Mouse (Mus musculus) midbrain, embryonic 16.5 days (tissue): ENCODE data around the gene Tppp3. TPM values are rescaled to one million over a fixed set of nuclear protein-coding genes. Genes with fewer than 3 reads are reported as not detected.

Experiments
- ATAC-seq: fragments of 200-750 bp; cut with Nextera tagmentation; 2 replicates; pipeline ENCODE4 v1.8.0; 2017; ENCODE audit warnings: moderate TSS enrichment
- H3K27ac ChIP-seq: fragments of 300-500 bp; sonication (generic); 2 replicates; pipeline ENCODE4 v1.5.1; 2014; ENCODE audit warnings: mild to moderate bottlenecking, low read length, mixed read lengths
- H3K27me3 ChIP-seq: fragments of 300-500 bp; sonication (generic); 2 replicates; pipeline ENCODE4 v1.6.1; 2014; ENCODE audit warnings: low read depth, low read length, mixed read lengths; ENCODE audit not compliant: control insufficient read depth, insufficient read depth
- H3K36me3 ChIP-seq: fragments of 300-500 bp; sonication (generic); 2 replicates; pipeline ENCODE4 v1.6.1; 2014; ENCODE audit warnings: mild to moderate bottlenecking, low read length, moderate library complexity, mixed read lengths; ENCODE audit not compliant: control insufficient read depth, insufficient read depth
- H3K4me1 ChIP-seq: fragments of 300-500 bp; sonication (generic); 2 replicates; pipeline ENCODE4 v1.6.1; 2014; ENCODE audit warnings: mild to moderate bottlenecking, low read length, mixed read lengths; ENCODE audit not compliant: control insufficient read depth, insufficient read depth
- H3K4me2 ChIP-seq: fragments of 300-500 bp; sonication (generic); 2 replicates; pipeline ENCODE4 v1.6.1; 2014; ENCODE audit warnings: mild to moderate bottlenecking, low read length, mixed read lengths
- H3K4me3 ChIP-seq: fragments of 300-500 bp; sonication (generic); 2 replicates; pipeline ENCODE4 v1.5.1; 2014; ENCODE audit warnings: low read depth, mild to moderate bottlenecking, low read length, moderate library complexity, mixed read lengths
- H3K9ac ChIP-seq: fragments of 300-500 bp; sonication (generic); 2 replicates; pipeline ENCODE4 v1.6.1; 2014; ENCODE audit warnings: low read depth, low read length, mixed read lengths
- H3K9me3 ChIP-seq: fragments of 300-500 bp; sonication (generic); replicated peaks from 2 replicates; pipeline ENCODE4 v1.6.1; 2014; ENCODE audit warnings: mild to moderate bottlenecking, low read length, mixed read lengths; ENCODE audit not compliant: control insufficient read depth, poor library complexity, severe bottlenecking
- WGBS: fragments of 180-500 bp; shearing (Covaris S2); extraction: QIAGEN DNeasy Blood & Tissue Kit; methylation state at CpG from one replicate; pipeline ENCODE4 v1.1.7; 2014; 5-methylcytosine and 5-hydroxymethylcytosine counted together
- polyA plus RNA-seq: library from polyadenylated mRNA; unstranded; fragments of >200 nt; fragmentation: Nextera tagmentation; extraction: Ambion mirVana; gene quantifications from 2 replicates; pipeline ENCODE4 v1.2.1, GENCODE M21; 2015

Tppp3 gene
- polyA plus RNA-seq, 1 experiment from 2014 or later, result 159 TPM

DNA sequence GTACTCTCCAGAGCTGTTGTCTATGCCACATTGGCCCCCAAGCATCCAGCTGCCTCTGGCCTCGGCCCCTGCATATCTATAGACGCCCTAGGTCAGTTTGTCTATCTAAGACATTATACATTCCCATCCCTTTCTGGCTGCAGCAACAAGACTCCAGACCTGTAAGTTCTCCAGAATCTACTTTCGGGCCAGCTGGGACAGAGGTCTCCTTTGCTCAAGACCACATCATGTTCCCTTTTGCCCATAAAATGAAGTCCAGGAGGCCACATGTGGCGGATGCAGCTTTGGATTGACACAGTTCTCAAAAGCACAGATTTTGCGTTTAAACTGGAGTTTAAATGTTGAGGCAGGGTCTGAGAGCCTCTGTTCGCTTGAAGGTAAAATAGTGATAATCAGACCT is 42.9 kb upstream of the Tppp3 start:
- Histone ChIP-seq H3K4me2 (no peak overlapping the region), H3K27ac (no peak overlapping the region), H3K36me3 (no peaks in the 10 kb centered on the region), H3K9ac (no peak overlapping the region), H3K4me3 (no peak overlapping the region), H3K4me1 (peaks cover 18% of the 10 kb centered on the region), H3K27me3 (no peaks in the 10 kb centered on the region; the same call in 1 of the 2 replicates), H3K9me3 (no peaks in the 10 kb centered on the region)
- ATAC-seq, result no peak
- WGBS, result 91% methylated on average over 6 of the region's 6 CpGs

DNA sequence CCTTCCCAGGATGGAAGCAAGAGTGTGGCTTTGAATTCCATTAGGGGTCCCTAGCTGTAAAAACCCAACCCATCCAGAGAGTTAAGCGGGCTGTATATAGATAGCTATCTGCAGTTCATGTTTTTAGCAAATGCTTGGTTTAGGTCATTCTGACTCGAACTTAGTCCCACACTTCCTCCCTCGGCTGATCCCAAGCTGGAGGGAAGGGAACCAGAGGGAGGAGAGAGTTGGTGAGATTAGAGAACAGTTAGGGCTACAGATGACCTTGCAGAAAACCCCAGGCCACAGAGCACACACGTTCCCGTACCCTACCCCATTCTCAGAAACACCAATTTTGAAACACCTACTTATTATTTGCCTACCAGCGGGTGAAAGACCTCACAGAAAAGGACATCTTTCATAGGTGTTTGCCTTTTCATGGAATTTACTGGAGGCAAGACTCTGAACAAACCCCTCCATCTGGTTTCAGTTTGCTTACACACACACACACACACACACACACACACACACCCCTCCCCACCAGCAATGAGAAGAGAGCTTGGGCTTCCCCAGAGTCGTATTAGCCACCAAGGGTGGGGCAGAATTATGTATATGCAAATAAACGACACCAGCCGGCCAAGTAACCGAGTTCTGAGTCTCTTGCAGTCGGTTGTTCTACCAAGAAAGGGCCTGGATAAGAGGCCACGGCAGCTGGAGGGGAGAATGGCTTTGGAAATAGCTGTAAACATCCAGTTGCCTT is 38.8 kb upstream of the Tppp3 start:
- Histone ChIP-seq H3K36me3 (no peaks in the 10 kb centered on the region), H3K9me3 (no peaks in the 10 kb centered on the region), H3K9ac (no peak overlapping the region), H3K4me3 (no peak overlapping the region), H3K27me3 (no peaks in the 10 kb centered on the region), H3K27ac (no peak overlapping the region), H3K4me2 (no peak overlapping the region), H3K4me1 (no peaks in the 10 kb centered on the region)
- WGBS, result 58% methylated on average over 12 of the region's 12 CpGs
- ATAC-seq, result no peak

DNA sequence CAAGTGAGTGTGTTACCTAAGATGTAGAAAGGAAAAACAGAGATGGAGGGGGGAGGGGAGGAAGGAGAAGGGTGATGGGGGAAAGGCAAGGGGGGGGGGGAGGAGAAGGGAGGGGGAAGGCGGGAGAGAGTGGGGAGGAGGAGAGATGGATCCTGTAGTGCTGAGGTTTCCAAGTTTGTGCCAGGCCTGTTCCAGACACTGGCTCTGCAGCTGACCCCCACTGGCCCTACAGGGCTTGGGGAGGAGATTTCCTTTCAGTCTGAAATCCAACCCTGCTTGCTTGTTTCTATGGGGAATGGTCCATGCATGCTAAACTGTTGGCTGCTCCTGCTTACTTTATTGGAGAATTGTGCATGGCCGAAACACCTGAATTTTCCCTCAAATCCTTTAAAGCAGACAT is 37.4 kb upstream of the Tppp3 start:
- H3K27ac ChIP-seq, result no peak overlapping the region
- H3K27me3 ChIP-seq, result no peaks in the 10 kb centered on the region
- H3K4me2 ChIP-seq, result no peak overlapping the region
- H3K9ac ChIP-seq, result no peak overlapping the region
- no peaks in the 10 kb centered on the region for H3K36me3 ChIP-seq
- no peak overlapping the region for H3K4me3 ChIP-seq
- WGBS, result 29% methylated on average over 2 of the region's 2 CpGs
- no peak for ATAC-seq
- no peaks in the 10 kb centered on the region for H3K4me1 ChIP-seq
- no peaks in the 10 kb centered on the region for H3K9me3 ChIP-seq

GRCm38 (mm10) chr8:105506977-105507376 is 35.7 kb upstream of the Tppp3 start:
- Histone ChIP-seq H3K4me2 (no peak overlapping the region), H3K27ac (no peak overlapping the region), H3K4me1 (no peaks in the 10 kb centered on the region), H3K4me3 (no peak overlapping the region), H3K36me3 (no peaks in the 10 kb centered on the region), H3K9me3 (no peaks in the 10 kb centered on the region), H3K9ac (no peak overlapping the region), H3K27me3 (no peaks in the 10 kb centered on the region)
- no peak for ATAC-seq
- 81% methylated on average over 6 of the region's 6 CpGs for WGBS

- Histone ChIP-seq H3K9ac (no peak overlapping the region), H3K4me1 (no peaks in the 10 kb centered on the region), H3K36me3 (no peaks in the 10 kb centered on the region), H3K9me3 (no peaks in the 10 kb centered on the region), H3K27ac (no peak overlapping the region), H3K27me3 (no peaks in the 10 kb centered on the region), H3K4me2 (no peak overlapping the region), H3K4me3 (no peak overlapping the region)
- 86% methylated on average over 3 of the region's 3 CpGs for WGBS
- ATAC-seq, result no peak
Measured at GRCm38 (mm10) chr8:105504617-105505016, 33.3 kb upstream of the Tppp3 start.

DNA sequence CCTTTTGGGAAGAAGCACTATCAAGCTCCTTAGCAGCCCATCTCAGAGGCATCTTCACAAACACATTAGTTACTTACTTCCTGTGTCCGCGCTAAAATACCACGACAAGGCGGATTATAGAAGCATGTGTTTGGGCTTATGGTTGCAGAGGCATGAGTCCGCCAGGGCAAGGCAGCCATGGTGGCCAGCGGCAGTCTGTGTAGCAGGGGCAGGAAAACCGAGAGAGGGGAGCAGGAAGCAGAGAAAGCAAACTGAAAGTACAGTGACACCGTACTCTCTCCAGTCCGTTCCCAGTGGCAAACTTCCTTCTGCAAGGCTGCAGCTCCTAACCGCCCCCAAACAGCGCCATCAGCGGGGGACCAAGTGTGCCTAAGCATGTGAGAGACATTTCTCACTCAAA is 28.5 kb upstream of the Tppp3 start:
- Histone ChIP-seq H3K36me3 (no peaks in the 10 kb centered on the region), H3K9me3 (no peaks in the 10 kb centered on the region), H3K9ac (no peak overlapping the region), H3K4me3 (no peak overlapping the region), H3K4me2 (no peak overlapping the region), H3K27ac (no peak overlapping the region), H3K27me3 (no peaks in the 10 kb centered on the region), H3K4me1 (peaks cover 14% of the 10 kb centered on the region)
- no peak for ATAC-seq
- WGBS, result 79% methylated on average over 12 of the region's 12 CpGs

GRCm38 (mm10) chr8:105496439-105497180 is 25.3 kb upstream of the Tppp3 start, which contains the start of gene Zdhhc1:
Gene Zdhhc1 (minus strand): TSS chr8:105496902.
- peak; percentile 89 for ATAC-seq

DNA sequence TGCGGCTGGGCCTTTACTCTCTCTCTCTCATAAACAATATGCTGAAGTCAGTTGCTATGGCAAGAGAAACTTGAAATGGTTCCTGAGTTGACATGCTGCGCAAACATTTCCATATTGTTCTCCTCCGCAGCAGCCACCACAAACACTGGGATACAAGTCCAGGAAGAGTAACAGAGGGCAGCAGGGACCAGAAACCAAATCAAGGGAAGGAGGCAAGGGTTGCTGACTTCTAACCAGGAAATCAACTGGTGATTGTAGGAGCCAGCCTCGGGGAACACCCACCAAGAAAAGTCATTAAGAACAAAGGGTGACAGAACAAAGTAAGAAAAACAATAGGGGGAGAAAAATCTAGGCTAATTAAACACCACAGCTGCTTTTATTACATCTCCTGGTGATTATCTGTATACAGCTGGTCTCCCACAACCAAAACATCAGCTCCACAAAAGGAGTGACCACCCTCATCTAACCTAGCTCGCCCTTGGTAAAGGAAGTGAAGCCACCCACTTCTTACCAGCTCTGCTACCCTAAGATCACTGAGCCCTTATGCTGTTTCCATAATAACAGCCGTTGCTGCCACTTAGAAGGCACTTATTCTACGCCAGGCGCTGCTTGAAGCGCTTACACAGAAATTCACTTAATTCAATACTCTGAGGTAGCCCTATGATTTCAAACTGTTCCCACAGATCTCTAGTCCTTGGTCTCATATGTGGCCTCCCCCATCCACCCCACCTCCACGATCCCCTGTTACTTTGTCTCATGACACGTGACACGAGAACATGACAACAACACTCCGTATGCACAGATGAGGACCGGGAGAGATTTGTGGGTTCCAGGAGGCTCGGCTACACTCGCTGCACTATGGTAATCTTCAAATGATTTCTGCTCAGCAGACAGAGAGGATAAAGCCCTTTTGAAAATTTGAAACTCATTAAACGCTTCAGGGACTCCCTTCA is 24.3 kb upstream of the Tppp3 start:
- ATAC-seq, result peak; percentile 31
- Histone ChIP-seq H3K36me3 (no peaks in the 10 kb centered on the region), H3K9me3 (no peaks in the 10 kb centered on the region), H3K27me3 (no peaks in the 10 kb centered on the region), H3K4me3 (peak overlapping the region; percentile 71), H3K27ac (peak overlapping the region; percentile 84), H3K4me2 (peak overlapping the region; percentile 85), H3K9ac (peak overlapping the region; percentile 89), H3K4me1 (peaks cover 16% of the 10 kb centered on the region)
- 15% methylated on average over 17 of the region's 17 CpGs for WGBS

More at GRCm38 (mm10) chr8:105496439-105497180, 25.3 kb upstream of the Tppp3 start, which contains the start of gene Zdhhc1:
- peak within 1 kb of the TSS; percentile 85 for H3K4me2 ChIP-seq
- WGBS, result under 1% methylated on average over 66 of the region's 68 CpGs
- H3K9me3 ChIP-seq, result no peaks in the 10 kb centered on the region
- peak within 1 kb of the TSS; percentile 71 for H3K4me3 ChIP-seq
- H3K9ac ChIP-seq, result peak within 1 kb of the TSS; percentile 89
- no peaks in the 10 kb centered on the region for H3K27me3 ChIP-seq
- peak within 1 kb of the TSS; percentile 84 for H3K27ac ChIP-seq
- H3K36me3 ChIP-seq, result no peaks in the 10 kb centered on the region
- peaks cover 16% of the 10 kb centered on the region for H3K4me1 ChIP-seq
